Mouse (Mus musculus) testis, adult 2 months (tissue): ENCODE results near the gene Adnp. TPM values are rescaled to one million over a fixed set of nuclear protein-coding genes. Genes with fewer than 3 reads are reported as not detected.

Source experiments
- H3K27ac ChIP-seq: fragments of 200-500 bp; 2 replicates; pipeline ENCODE4 v1.5.1; 2012; ENCODE audit warnings: low read depth, low read length; ENCODE audit not compliant: control insufficient read depth, insufficient read depth
- H3K27me3 ChIP-seq: fragments of 200-500 bp; 2 replicates; pipeline ENCODE4 v1.6.1; 2012; ENCODE audit warnings: mild to moderate bottlenecking, low read length, moderate library complexity; ENCODE audit not compliant: control insufficient read depth, insufficient read depth
- H3K36me3 ChIP-seq: fragments of 200-500 bp; 2 replicates; pipeline ENCODE4 v1.6.1; 2012; ENCODE audit warnings: mild to moderate bottlenecking, low read length; ENCODE audit not compliant: control insufficient read depth, insufficient read depth
- H3K4me1 ChIP-seq: fragments of 200-500 bp; 2 replicates; pipeline ENCODE4 v1.6.1; 2012; ENCODE audit warnings: low read length; ENCODE audit not compliant: control insufficient read depth, insufficient read depth
- H3K4me3 ChIP-seq: fragments of 200-500 bp; 2 replicates; pipeline ENCODE4 v1.5.1; 2012; ENCODE audit warnings: low read depth, mild to moderate bottlenecking, low read length, moderate library complexity, mixed read lengths; ENCODE audit not compliant: control insufficient read depth
- CTCF ChIP-seq: fragments of 200-500 bp; IDR thresholded peaks from 2 replicates; pipeline ENCODE4 v1.5.1; 2012; ENCODE audit warnings: low read depth, mild to moderate bottlenecking, inconsistent platforms, low read length, moderate library complexity; ENCODE audit not compliant: control insufficient read depth, insufficient read depth, insufficient replicate concordance
- POLR2A ChIP-seq: fragments of 200-500 bp; IDR thresholded peaks from 2 replicates; pipeline ENCODE4 v1.6.1; 2012; ENCODE audit warnings: low read depth, mild to moderate bottlenecking, inconsistent platforms, low read length, moderate library complexity; ENCODE audit not compliant: control insufficient read depth
- polyA plus RNA-seq: library from polyadenylated mRNA; depleted of rRNA; stranded (reverse); fragments of >200 nt; gene quantifications from 2 replicates; pipeline ENCODE4 v1.2.3, GENCODE M21; 2012

Adnp gene
- polyA plus RNA-seq, 1 experiment = 23.8 TPM

GRCm38 (mm10) chr2:168230026-168230728 lies 23.3 kb upstream of the Adnp start, which contains the start of the genes Gm20716, Dpm1 and Mocs3:
Gene Gm20716, minus strand, starts transcription at chr2:168230364.
Gene Dpm1, minus strand, starts transcription at chr2:168230591.
Gene Mocs3, plus strand, starts transcription at chr2:168230622.
- Histone ChIP-seq H3K36me3 (no peaks in the 10 kb centered on the region; the same call in 1 of the 2 replicates), H3K27me3 (no peaks in the 10 kb centered on the region), H3K4me1 (peaks cover 8% of the 10 kb centered on the region), H3K27ac (peak within 1 kb of the TSS; percentile 97), H3K4me3 (peak within 1 kb of the TSS; percentile 98)
- TF ChIP-seq POLR2A (peak; percentile 92), CTCF (no peak)

GRCm38 (mm10) chr2:168229116-168230025 lies 22.5 kb upstream of the Adnp start:
- Histone ChIP-seq H3K27ac (peak overlapping the region; percentile 97), H3K4me1 (peaks cover 8% of the 10 kb centered on the region), H3K27me3 (no peaks in the 10 kb centered on the region), H3K4me3 (peak overlapping the region; percentile 98), H3K36me3 (no peaks in the 10 kb centered on the region; the same call in 1 of the 2 replicates)
- TF ChIP-seq CTCF = no peak
- no peak for TF ChIP-seq POLR2A

DNA sequence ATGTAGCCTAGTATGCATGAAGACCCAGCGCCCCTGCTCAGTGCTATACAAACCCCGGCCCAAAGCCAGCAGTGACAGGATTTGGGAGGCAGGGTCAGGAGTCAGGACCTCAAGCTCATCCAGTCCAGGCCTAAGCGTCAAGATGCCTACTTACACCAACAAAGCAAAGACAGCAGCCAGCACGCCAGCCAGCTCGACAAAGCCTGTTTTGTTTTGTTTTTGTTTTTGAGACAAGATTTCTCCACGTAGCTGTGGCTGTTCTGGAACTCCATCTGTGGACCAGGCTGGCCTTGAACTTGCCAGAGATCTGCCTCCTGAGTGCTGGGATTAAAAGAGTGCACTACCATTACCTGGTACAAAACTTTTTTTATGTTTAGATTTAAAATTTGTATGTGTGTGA lies 16.4 kb upstream of the Adnp start:
- Histone ChIP-seq H3K27me3 (no peaks in the 10 kb centered on the region), H3K4me3 (no peak overlapping the region), H3K27ac (no peak overlapping the region), H3K4me1 (no peaks in the 10 kb centered on the region; the same call in 1 of the 2 replicates), H3K36me3 (no peaks in the 10 kb centered on the region; the same call in none of the 2 replicates)
- no peak for TF ChIP-seq CTCF
- TF ChIP-seq POLR2A = no peak

- H3K27ac ChIP-seq = no peak overlapping the region
- no peak overlapping the region for H3K4me3 ChIP-seq
- no peaks in the 10 kb centered on the region for H3K4me1 ChIP-seq
- TF ChIP-seq POLR2A = no peak
- no peak for TF ChIP-seq CTCF
- peaks cover 4% of the 10 kb centered on the region for H3K36me3 ChIP-seq
- no peaks in the 10 kb centered on the region for H3K27me3 ChIP-seq
These were observed 7.0 kb upstream of the Adnp start for GRCm38 (mm10) chr2:168213788-168214397.

GRCm38 (mm10) chr2:168207883-168208282 lies 971 bp upstream of the Adnp start:
- Histone ChIP-seq H3K36me3 (peaks cover 2% of the 10 kb centered on the region), H3K27ac (peak overlapping the region; percentile 91), H3K4me1 (peaks cover 4% of the 10 kb centered on the region), H3K4me3 (peak overlapping the region; percentile 88), H3K27me3 (no peaks in the 10 kb centered on the region)
- no peak for TF ChIP-seq POLR2A
- TF ChIP-seq CTCF = no peak

DNA sequence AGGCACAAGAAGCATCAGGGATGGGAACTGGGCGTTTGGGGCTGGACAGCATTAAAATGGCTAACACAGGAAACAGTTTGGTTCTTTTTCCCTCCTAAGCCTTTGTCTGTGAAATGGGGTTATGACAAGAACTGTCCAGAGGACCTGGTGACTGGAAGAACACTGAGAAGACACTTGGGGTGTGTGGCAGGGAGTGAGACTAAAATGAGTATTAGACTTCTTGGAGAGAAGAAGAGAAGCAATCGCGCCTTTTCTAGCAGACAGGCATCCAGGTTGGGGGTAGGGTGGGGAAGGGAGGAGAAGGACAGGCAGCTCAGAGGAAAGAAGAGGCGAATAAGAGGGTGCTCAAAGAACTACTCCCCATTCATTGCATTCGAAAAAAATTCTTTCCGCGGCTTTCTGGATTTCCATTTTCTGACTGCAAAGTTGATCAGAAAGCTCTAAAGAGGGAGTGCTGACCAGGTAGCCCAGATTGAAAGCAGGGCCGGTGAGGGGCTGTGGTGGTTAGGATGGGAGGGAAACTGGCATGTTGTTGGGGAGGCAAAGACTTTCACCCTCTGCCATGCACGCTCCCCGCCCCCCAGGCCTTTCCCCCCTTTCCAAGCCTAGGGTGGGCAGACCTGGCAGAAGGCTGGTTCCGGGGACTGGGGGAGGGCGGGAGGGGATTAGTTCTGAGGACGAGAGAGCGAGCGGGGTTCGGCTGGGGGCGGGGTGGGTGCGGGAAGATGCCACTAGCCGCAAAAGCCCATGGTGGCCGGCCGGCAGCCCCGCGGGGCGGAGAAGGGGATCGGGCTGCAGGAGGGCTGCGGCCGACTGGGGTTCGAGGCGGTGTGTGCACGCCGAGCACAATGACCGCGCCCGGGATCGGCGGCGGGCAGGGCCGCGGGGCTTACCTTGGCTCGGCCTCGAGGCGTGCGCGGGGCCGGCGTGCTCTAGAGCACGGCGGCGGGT lies 956 bp downstream of the Adnp start:
- TF ChIP-seq POLR2A (no peak), CTCF (no peak)
- Histone ChIP-seq H3K4me1 (peaks cover 4% of the 10 kb centered on the region), H3K27ac (peak overlapping the region; percentile 91), H3K36me3 (no peaks in the 10 kb centered on the region; the same call in none of the 2 replicates), H3K27me3 (no peaks in the 10 kb centered on the region), H3K4me3 (peak overlapping the region; percentile 88)
